Mouse (Mus musculus) megakaryocyte, embryonic 14.5 days (primary cell): ENCODE data around the gene Ermap.

Experiments
- FLI1 ChIP-seq: IDR thresholded peaks from 2 replicates; pipeline ENCODE4 v1.6.1; 2012; ENCODE audit warnings: low read length, inconsistent platforms, mixed read lengths
- GATA1 ChIP-seq: IDR thresholded peaks from 3 replicates; pipeline ENCODE4 v1.6.1; 2012; ENCODE audit warnings: mixed read lengths, low read length, inconsistent platforms, borderline replicate concordance

GRCm38 (mm10) chr4:119194909-119195581, 5.2 kb upstream of the Ermap start, which contains the start of gene Svbp:
- no peak for TF ChIP-seq GATA1
- TF ChIP-seq FLI1 = no peak
